Mouse (Mus musculus) left cerebral cortex, adult 2 months (tissue): ENCODE results near the gene Cacng1. TPM values are rescaled to one million over a fixed set of nuclear protein-coding genes. Genes with fewer than 3 reads are reported as not detected.
A peak's percentile ranks its signal among the peaks of the same experiment; 100 is the strongest.

Source experiments
- DNase-seq, 2 experiments: peaks; one replicate each; pipeline ENCODE4 v3.0.0; 2021 to 2022; ENCODE audit warnings: low spot score in 2 of 2, mixed read lengths in 1 of 2; ENCODE audit errors: extremely low spot score in 1 of 2
- H3K27ac ChIP-seq: fragments of 200-600 bp; 2 replicates; pipeline ENCODE4 v1.8.1; 2022
- H3K4me3 ChIP-seq: fragments of 200-600 bp; 2 replicates; pipeline ENCODE4 v1.8.1; 2022
- CTCF ChIP-seq: fragments of 200-600 bp; IDR thresholded peaks from 2 replicates; pipeline ENCODE4 v1.8.1; 2022; ENCODE audit warnings: antibody characterized with exemption, mild to moderate bottlenecking, moderate library complexity
- intact Hi-C: fragments of 180-260 bp; cut with DNase I; formaldehyde crosslinking; loops from one replicate; pipeline ENCODE4 v1.15.1; 2025
- long read RNA-seq, 2 experiments: library from polyadenylated mRNA; stranded (forward); transcript quantifications; one replicate each; pipeline ENCODE4 v2.0.0; 2021; ENCODE audit warnings: borderline mapping rate in 2 of 2
- total RNA-seq, 2 experiments: library from RNA; stranded (reverse); gene quantifications; 2 replicates each; pipeline ENCODE4 v1.2.3; 2021

The Cacng1 gene
- not detected for total RNA-seq
- long read RNA-seq, experiment 1, result 0 reads
- long read RNA-seq, experiment 2, result 0 reads

DNA sequence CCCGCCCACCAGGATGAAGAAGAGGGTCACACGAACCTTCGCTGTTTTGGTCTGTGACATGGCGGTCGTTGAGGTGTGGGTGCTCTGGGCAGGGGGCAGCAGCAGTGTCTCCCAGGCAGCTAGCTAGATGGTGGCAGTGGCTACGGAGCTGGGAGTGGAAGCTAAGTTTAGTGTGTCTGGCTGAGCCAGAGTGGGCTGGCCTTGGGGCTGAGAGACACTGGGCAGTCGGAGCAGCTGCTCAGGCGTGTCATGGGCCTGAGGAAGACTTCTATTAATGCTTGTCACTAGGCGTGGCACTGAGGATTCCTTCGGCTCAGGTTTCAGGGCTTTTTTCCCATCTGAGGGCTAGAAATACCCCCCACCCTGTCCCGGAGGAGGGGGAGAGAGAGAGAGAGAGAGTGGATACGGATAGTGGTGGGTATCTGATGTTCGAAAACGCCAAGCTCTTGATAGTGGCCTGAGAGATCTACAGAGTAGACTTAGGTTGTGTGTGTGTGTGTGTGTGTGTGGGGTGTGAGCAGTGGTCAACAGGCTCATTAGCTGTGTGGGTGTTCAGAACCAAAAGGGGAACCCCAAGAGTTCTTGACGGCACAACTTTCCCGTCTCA lies at the start of gene Cacng1:
TSS of gene Cacng1 (minus strand) at position 191 of the 607 bp plus-strand sequence.
- intact Hi-C loops, result no loop called here
- no peak for TF ChIP-seq CTCF
- H3K27ac ChIP-seq, result no peak within 1 kb of the TSS

DNA sequence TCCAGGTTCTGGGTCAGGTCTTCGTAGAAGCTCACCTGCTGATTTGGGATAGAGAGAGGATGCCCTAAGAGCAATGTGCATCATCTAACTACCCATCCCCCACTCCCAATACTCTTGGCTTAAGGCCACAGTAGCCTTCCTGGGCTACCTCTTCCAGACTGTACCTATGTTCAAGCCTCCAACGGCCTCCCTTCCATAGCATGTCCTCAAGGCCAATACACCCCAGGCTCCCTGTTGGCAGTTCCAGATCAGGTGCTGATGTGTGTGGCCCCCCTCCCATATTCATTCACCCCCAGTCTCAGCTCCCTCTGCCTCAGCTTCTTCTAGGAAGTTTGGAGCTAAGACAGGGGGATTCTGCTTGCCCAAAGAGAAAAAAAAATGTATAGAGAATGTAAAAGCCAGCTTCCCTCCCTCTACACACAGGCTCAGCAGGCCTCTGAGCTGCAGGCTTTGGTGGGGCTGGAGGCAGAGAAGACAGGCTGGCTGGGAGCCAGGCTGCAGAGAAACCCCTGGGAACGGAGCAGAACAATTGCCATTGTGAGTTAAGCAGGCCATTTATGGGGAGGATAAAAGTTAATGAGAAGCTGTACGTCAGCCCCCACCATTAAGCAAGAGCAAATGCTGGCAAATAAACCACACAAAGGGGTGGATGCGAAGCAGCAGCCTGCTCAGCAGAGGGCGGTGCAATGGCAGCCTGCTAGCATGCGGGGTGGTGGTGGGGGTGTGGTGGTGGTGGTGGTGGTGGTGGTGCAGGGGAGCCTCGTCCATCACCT lies 46.6 kb upstream of the Cacng1 start:
- Histone ChIP-seq H3K4me3 (no peak overlapping the region), H3K27ac (no peak overlapping the region)
- peak in 1 of 2 experiments; percentile 36 for DNase-seq
- TF ChIP-seq CTCF, result no peak; the same call in 1 of the 2 replicates
- intact Hi-C loops, result no loop called here

More for the DNA sequence above, at the start of gene Cacng1:
- no peak for DNase-seq
- no peak within 1 kb of the TSS for H3K4me3 ChIP-seq

DNA sequence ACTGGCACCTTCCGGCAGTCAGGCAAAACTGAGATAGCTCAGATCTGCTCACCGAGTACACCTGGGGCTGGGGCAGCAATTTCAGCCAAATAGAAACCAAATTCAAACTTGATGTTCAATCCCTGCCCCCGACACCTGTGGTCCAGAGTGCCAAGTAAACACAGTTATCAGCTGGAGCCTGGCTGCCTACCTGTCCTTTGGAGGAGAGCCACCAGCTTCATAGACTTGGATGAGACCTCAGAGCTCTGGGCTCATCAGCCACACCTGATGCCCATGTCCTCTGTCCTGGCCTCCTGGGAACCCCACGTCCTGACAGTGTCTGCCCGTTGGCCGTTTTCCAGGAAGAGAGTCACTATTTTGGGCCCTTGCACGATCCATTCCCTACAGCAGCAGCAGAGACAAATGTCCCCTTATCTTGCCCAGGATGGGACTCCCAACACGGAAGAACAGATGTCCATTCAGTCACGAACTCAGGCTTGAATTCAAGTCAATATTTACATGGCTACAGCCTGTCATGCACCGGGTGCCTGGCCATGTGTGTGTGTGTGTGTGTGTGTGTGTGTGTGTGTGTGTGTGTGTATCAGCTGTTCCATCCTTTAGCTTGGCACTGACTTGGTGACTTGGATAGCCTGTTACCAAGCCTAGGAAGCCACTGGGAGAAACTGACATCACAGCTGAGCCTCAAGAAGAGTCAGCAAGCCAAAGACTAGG lies 45.6 kb upstream of the Cacng1 start:
- H3K4me3 ChIP-seq, result no peak overlapping the region
- no peak overlapping the region for H3K27ac ChIP-seq
- no peak for TF ChIP-seq CTCF
- intact Hi-C loops, result no loop called here
- no peak for DNase-seq

DNA sequence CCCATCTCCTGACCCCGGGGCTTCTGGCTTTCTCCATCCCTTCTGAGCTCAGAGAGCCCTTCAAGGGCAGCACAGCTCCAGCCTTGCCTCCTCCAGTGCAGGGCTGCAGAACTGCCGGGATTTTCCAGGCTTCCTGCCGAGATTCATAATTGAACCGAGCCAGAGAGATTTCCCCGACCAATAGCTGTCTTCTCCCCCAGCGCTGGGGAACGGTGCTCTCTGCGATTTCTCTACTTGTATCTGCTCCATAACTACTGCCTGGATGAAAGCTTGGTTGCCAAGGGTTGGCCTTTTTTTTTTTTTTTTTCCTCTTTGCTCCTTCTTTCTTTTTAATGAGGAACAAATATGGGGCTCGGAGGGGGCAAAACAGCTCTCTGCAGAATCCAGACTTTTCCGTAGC lies 43.7 kb upstream of the Cacng1 start:
- intact Hi-C loops, result no loop called here
- TF ChIP-seq CTCF, result no peak
- no peak for DNase-seq
- Histone ChIP-seq H3K27ac (no peak overlapping the region), H3K4me3 (no peak overlapping the region)

DNA sequence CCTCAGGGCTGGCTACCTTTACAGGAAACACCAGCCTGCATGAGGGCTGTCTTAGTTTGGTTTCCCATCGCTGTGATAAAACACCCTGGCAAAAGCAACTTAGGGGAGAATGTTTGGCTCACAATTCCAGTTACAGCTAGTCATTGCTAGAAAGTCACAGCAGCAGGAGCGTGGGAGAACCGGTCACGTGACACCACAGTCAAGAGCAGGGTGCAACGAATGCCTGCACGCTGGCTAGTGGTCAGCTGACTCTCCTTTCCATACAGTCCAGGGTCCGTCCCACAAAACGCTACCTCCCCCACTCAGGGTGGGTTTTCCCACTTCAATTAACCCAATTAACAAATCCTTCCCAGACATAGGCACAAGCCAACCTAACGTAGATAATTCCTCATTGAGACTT lies 43.2 kb upstream of the Cacng1 start:
- no peak for TF ChIP-seq CTCF
- H3K4me3 ChIP-seq, result no peak overlapping the region
- intact Hi-C loops, result no loop called here
- H3K27ac ChIP-seq, result no peak overlapping the region
- no peak for DNase-seq

DNA sequence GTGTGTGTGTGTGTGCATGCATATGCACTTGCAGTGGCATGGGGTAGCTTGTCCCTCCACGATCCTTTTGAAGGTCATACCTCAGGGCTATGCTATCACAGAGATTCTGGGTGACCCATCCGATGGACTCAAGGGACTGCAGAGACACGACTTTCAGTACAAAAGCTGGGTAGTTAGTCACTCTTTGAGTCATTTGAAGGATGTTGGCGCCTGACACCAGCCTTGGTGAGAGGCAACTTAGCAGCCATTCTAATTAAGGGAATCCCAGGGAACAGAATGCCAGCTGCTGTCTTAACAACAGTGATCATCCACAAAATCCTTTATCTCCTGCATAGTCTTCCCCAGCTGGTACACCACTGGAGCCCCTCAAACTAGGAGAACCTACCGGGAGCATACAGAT lies 32.8 kb upstream of the Cacng1 start:
- Histone ChIP-seq H3K4me3 (no peak overlapping the region), H3K27ac (no peak overlapping the region)
- no peak for TF ChIP-seq CTCF
- DNase-seq, result no peak
- intact Hi-C loops, result no loop called here

DNA sequence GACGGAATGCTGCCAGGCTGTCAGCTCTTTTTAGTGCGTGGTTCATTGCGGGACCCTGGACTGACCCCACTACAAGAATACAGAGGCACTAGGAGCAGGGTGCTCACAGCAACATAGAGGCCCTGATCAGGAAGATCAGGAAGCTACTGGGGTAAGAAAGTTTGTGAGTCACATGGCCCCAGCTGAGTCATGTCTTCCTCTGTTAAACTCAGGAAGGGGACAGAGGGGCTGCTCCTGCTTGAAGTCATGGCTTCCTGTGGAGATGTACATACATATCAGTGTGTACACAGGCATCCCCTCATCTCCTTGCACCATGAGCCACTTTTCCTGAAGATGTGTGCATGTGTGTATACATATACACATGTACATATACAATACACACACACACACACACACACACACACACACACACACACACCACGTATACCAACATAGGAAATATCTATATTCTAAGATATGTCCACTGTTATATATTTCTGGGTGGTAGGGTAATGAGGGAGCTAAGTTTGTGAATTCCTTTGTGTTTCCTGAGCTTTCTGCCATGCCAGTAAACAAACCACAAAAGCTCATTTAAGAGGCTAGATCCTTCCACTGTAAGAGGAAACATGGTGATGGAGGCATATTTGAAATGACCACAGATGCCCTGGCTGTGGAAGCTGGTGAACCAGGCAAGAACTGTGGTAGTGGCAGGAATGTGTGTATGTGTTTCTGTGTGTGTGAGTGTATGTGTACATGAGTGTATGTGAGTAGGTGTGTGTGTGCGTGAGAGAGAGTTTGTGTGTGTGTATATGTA lies 32.1 kb upstream of the Cacng1 start:
- intact Hi-C loops, result no loop called here
- no peak overlapping the region for H3K27ac ChIP-seq
- DNase-seq, result no peak
- TF ChIP-seq CTCF, result no peak
- H3K4me3 ChIP-seq, result no peak overlapping the region

DNA sequence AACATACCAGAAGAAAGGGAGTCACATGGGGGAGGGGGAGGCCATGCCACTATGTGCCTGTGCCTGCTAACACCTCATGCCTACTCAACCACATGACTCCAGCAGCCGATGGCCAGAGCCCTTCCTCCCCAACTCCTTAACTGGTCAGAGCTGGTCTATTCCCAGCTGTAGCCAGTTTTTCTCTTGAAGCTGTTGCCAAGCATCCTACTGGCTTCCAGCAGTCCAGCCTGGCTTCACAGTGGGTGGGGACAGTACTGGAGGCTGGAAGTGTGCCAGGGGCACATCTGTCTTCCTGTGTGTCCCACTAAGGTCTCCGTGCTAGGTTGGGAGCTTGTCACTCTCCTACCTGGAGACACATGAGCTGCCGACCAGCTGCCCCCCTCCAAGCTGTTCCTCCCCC lies 26.8 kb upstream of the Cacng1 start:
- H3K27ac ChIP-seq, result no peak overlapping the region
- no peak for DNase-seq
- no peak overlapping the region for H3K4me3 ChIP-seq
- TF ChIP-seq CTCF, result no peak
- intact Hi-C loops, result no loop called here

DNA sequence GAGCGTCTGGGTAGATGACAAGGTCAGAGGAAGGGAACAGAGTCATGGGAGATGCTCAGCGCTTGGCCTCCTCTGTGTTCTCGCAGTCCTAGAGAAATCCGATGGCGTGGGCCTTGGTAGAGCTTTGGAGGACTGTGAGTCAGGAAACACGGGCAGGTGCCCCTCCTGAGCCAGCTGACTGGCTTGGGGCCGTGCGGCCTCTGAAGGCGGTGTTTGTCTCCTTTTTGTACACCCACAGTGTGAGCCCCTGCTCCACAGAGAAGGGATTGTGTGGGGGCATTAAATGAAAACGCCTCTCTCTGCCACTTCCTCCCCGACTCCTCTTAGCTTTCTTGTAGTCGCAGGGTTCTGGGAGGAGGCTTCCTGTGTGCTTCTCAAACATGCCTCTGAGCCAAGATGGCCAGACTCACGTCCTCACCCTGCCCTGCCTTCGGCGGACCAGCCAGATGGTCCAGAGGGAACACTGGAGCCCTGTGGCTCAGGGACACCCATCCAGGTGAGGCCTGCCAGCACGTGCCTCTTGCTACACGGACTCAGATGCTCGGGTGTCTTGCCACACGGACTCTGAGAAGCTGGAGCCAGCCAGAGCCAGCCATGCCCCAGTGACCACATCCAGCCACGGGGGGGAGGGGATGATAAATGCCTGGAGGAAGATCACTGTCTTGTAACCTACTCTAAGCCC lies 22.2 kb upstream of the Cacng1 start:
- Histone ChIP-seq H3K27ac (no peak overlapping the region), H3K4me3 (no peak overlapping the region)
- TF ChIP-seq CTCF, result no peak
- intact Hi-C loops, result no loop called here
- no peak for DNase-seq

DNA sequence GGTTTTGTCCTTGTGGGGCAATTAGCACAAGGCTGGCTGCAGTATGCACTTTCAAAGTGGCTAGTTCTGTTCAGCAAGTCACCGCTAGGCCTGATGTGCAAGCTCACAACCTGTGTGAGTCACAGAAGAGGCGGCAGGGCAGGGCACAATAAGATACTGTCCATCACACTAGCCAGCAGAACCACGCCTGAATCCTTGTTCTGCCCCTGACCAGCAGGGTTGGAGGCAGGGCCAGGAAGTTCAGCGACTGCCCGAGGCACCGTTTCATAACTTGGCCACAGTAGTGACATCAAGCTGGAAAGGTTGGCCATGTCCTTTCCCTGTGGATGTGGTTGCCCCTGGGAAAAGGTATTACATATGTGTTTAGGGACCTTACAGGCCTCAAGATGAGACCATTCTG lies 21.6 kb upstream of the Cacng1 start:
- DNase-seq, result no peak
- intact Hi-C loops, result no loop called here

DNA sequence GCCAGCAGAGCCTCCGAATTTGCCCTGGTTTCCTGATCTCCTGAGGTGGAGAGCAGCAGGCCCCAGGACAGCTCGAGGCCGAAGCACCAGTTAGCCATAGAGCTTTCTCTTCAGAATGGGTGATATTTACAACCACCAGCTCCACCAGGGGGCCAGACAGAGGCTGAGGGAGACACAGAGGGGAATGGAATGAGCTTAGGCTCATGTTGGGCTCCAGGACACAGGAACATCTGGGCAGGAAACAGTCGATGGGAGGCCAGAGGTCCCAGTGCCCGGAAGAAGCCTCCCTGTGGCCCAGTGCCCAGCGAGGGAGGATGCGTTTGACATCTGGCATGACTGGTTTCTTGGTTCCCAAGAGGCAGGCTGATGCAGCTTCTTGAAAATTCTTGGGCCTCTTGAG lies 17.8 kb upstream of the Cacng1 start:
- no peak overlapping the region for H3K27ac ChIP-seq
- no peak for DNase-seq
- intact Hi-C loops, result no loop called here
- H3K4me3 ChIP-seq, result no peak overlapping the region
- TF ChIP-seq CTCF, result no peak; the same call in 1 of the 2 replicates

More for the DNA sequence above, 21.6 kb upstream of the Cacng1 start:
- Histone ChIP-seq H3K27ac (no peak overlapping the region), H3K4me3 (no peak overlapping the region)
- no peak for TF ChIP-seq CTCF
